ENCODE assay signal across 30 mouse cellular contexts in genomic region chr10:23937613-23938012, GRCm38 (mm10). TPM values are rescaled to one million over a fixed set of nuclear protein-coding genes. Genes with fewer than 3 reads are reported as not detected.
DNase-seq lines count a peak whose midpoint lies in the region; ATAC-seq and TF ChIP-seq lines count a peak whose summit lies in the region.
"Had no signal": no experiment of that assay in that cellular context is flagged by ENCODE, and none has a peak within 500 bp of the region (broad histone marks: within the 10 kb centered on the region; RNA-seq: fewer than 3 reads in every experiment).

No protein-coding gene starts in this region.

- no peak for TF ChIP-seq CTCF in cerebellum, adult 2 months (IDR thresholded peaks at IDR 0.05; ENCODE audit: borderline replicate concordance, insufficient read depth, low read depth, low read length)

- no peaks in the 10 kb centered on the region for H3K36me3 ChIP-seq in heart, embryonic 11.5 days (ENCODE audit: control insufficient read depth, insufficient read depth, low read length)
- no peaks in the 10 kb centered on the region for H3K36me3 ChIP-seq in neural tube, embryonic 15.5 days
- H3K36me3 ChIP-seq: embryonic facial prominence, embryonic 13.5 days; embryonic facial prominence, embryonic 15.5 days; forebrain, embryonic 10.5 days; forebrain, embryonic 12.5 days; G1E had no signal

- DNase-seq in heart, adult 11 months = peak; percentile 51
- DNase-seq in ES-CJ7 (ENCODE audit: low read depth, low spot score) (peak; percentile 43), R1 (ENCODE audit: low read depth, low spot score) (peak; percentile 40)
- DNase-seq in cerebellum, adult 2 months = no peak
- DNase-seq in ovary, postnatal 10 days (ENCODE audit: low spot score) = no peak
- DNase-seq: adrenal gland, adult 8-10 months; adrenal gland, postnatal 14 days; adrenal gland, postnatal 36 days; B cell, adult 2 months; cerebellum, adult 11-12 months; cerebellum, adult 8-10 months; cerebellum, adult 9-11 months; cerebellum, postnatal 14 days; cerebellum, postnatal 36 days; embryo, embryonic 11 days; forebrain, postnatal 0 days had no signal

- H3K4me2 ChIP-seq in heart, embryonic 11.5 days = no peak overlapping the region
- H3K4me2 ChIP-seq in neural tube, embryonic 15.5 days = peak overlapping the region; percentile 52; the same call in 1 of the 2 replicates
- H3K4me2 ChIP-seq: embryonic facial prominence, embryonic 13.5 days; embryonic facial prominence, embryonic 15.5 days; forebrain, embryonic 12.5 days had no signal

- TF ChIP-seq POLR2A in cerebellum, adult 2 months (IDR thresholded peaks at IDR 0.05; ENCODE audit: borderline replicate concordance, insufficient read depth, low read length) = no peak

- 52% methylated on average over 4 of the region's 4 CpGs for WGBS in heart, embryonic 11.5 days (ENCODE audit: insufficient replicate concordance)
- WGBS in neural tube, embryonic 15.5 days = 17% methylated on average over 4 of the region's 4 CpGs
- WGBS in cerebellum, adult 2 months = 56% methylated on average over 4 of the region's 4 CpGs

- H3K4me3 ChIP-seq in heart, embryonic 11.5 days (ENCODE audit: low read depth, low read length) = no peak overlapping the region
- no peak overlapping the region for H3K4me3 ChIP-seq in neural tube, embryonic 15.5 days (replicated peaks)
- no peak overlapping the region for H3K4me3 ChIP-seq in cerebellum, adult 2 months (replicated peaks; ENCODE audit: insufficient read depth, low read depth, low read length)
- H3K4me3 ChIP-seq: embryonic facial prominence, embryonic 13.5 days; embryonic facial prominence, embryonic 15.5 days; erythroblast, embryonic 14.5 days; forebrain, embryonic 10.5 days; forebrain, embryonic 12.5 days had no signal

- no peaks in the 10 kb centered on the region for H3K9me3 ChIP-seq in heart, embryonic 11.5 days (replicated peaks; ENCODE audit: control insufficient read depth, low read length)
- H3K9me3 ChIP-seq in neural tube, embryonic 15.5 days (replicated peaks) = no peaks in the 10 kb centered on the region
- H3K9me3 ChIP-seq: embryonic facial prominence, embryonic 13.5 days; embryonic facial prominence, embryonic 15.5 days; forebrain, embryonic 10.5 days; forebrain, embryonic 12.5 days; G1E had no signal

- H3K4me1 ChIP-seq in heart, embryonic 11.5 days (ENCODE audit: control insufficient read depth, insufficient read depth, low read length) = no peaks in the 10 kb centered on the region
- H3K4me1 ChIP-seq in neural tube, embryonic 15.5 days = no peaks in the 10 kb centered on the region
- no peaks in the 10 kb centered on the region for H3K4me1 ChIP-seq in cerebellum, adult 2 months (ENCODE audit: control insufficient read depth, insufficient read depth, low read length)
- H3K4me1 ChIP-seq: embryonic facial prominence, embryonic 13.5 days; embryonic facial prominence, embryonic 15.5 days had no signal

- H3K9ac ChIP-seq in heart, embryonic 11.5 days (ENCODE audit: low read depth, low read length) = no peak overlapping the region
- H3K9ac ChIP-seq in neural tube, embryonic 15.5 days (replicated peaks) = no peak overlapping the region
- H3K9ac ChIP-seq: embryonic facial prominence, embryonic 13.5 days; embryonic facial prominence, embryonic 15.5 days; forebrain, embryonic 12.5 days; forebrain, postnatal 0 days had no signal

- no peak for ATAC-seq in heart, embryonic 11.5 days (replicated peaks; ENCODE audit: insufficient number of reproducible peaks, low FRiP score, low TSS enrichment)
- no peak for ATAC-seq in neural tube, embryonic 15.5 days (ENCODE audit: low FRiP score)
- ATAC-seq: activated CD4-positive, CD25-positive, alpha-beta regulatory T cell, adult 4 months; CD4-positive, CD25-positive, alpha-beta regulatory T cell, adult 4 months; forebrain, embryonic 14.5 days; Patski had no signal

- H3K27me3 ChIP-seq in heart, embryonic 11.5 days (ENCODE audit: control insufficient read depth, insufficient read depth, low read length) = no peaks in the 10 kb centered on the region
- no peaks in the 10 kb centered on the region for H3K27me3 ChIP-seq in neural tube, embryonic 15.5 days (replicated peaks)
- H3K27me3 ChIP-seq in cerebellum, adult 2 months (ENCODE audit: control insufficient read depth, insufficient read depth, low read length) = no peaks in the 10 kb centered on the region
- H3K27me3 ChIP-seq: CH12.LX; embryonic facial prominence, embryonic 13.5 days; embryonic facial prominence, embryonic 15.5 days; forebrain, embryonic 12.5 days had no signal

- H3K27ac ChIP-seq in heart, embryonic 11.5 days (ENCODE audit: low read depth, low read length) = no peak overlapping the region
- H3K27ac ChIP-seq in neural tube, embryonic 15.5 days (replicated peaks) = no peak overlapping the region
- H3K27ac ChIP-seq in cerebellum, adult 2 months (ENCODE audit: insufficient read depth, low read length) = no peak overlapping the region
- H3K27ac ChIP-seq: embryonic facial prominence, embryonic 13.5 days; embryonic facial prominence, embryonic 15.5 days; forebrain, embryonic 10.5 days; forebrain, embryonic 12.5 days had no signal

RNA-seq across cellular contexts. Expression of gene Taar2, which starts 0.8 kb away (rescaled TPM):
- not detected in 2 replicates for polyA plus RNA-seq in heart, embryonic 11.5 days (2014; fragmentation: Nextera tagmentation; extraction: Ambion mirVana)
- polyA plus RNA-seq in neural tube, embryonic 15.5 days (2015; fragmentation: Nextera tagmentation; extraction: Ambion mirVana) = not detected in 2 replicates
- not detected in 2 replicates for polyA plus RNA-seq in cerebellum, adult 2 months (2012; rRNA removed)
- polyA plus RNA-seq: activated CD4-positive, CD25-positive, alpha-beta regulatory T cell, adult 4 months; CD4-positive, CD25-positive, alpha-beta regulatory T cell, adult 4 months; embryonic facial prominence, embryonic 11.5 days; erythroblast, embryonic 14.5 days; forebrain, embryonic 10.5 days; forebrain, embryonic 12.5 days; forebrain, embryonic 14.5 days; G1E; Patski had no signal

RNA-seq across cellular contexts. Expression of gene Taar3, which starts 11.7 kb away (rescaled TPM):
- polyA plus RNA-seq in heart, embryonic 11.5 days (2014; fragmentation: Nextera tagmentation; extraction: Ambion mirVana) = not detected in 2 replicates
- not detected in 2 replicates for polyA plus RNA-seq in neural tube, embryonic 15.5 days (2015; fragmentation: Nextera tagmentation; extraction: Ambion mirVana)
- not detected in 2 replicates for polyA plus RNA-seq in cerebellum, adult 2 months (2012; rRNA removed)
- polyA plus RNA-seq: activated CD4-positive, CD25-positive, alpha-beta regulatory T cell, adult 4 months; CD4-positive, CD25-positive, alpha-beta regulatory T cell, adult 4 months; embryonic facial prominence, embryonic 11.5 days; embryonic facial prominence, embryonic 13.5 days; embryonic facial prominence, embryonic 15.5 days; erythroblast, embryonic 14.5 days; forebrain, embryonic 10.5 days; forebrain, embryonic 12.5 days; forebrain, embryonic 14.5 days; forebrain, postnatal 0 days; G1E; Patski had no signal

RNA-seq across cellular contexts. Expression of gene Taar1, which starts 17.5 kb away (rescaled TPM):
- polyA plus RNA-seq in heart, embryonic 11.5 days (2014; fragmentation: Nextera tagmentation; extraction: Ambion mirVana) = not detected in 2 replicates
- polyA plus RNA-seq in neural tube, embryonic 15.5 days (2015; fragmentation: Nextera tagmentation; extraction: Ambion mirVana) = not detected in 2 replicates
- not detected in 2 replicates for polyA plus RNA-seq in cerebellum, adult 2 months (2012; rRNA removed)
- polyA plus RNA-seq: activated CD4-positive, CD25-positive, alpha-beta regulatory T cell, adult 4 months; CD4-positive, CD25-positive, alpha-beta regulatory T cell, adult 4 months; embryonic facial prominence, embryonic 11.5 days; embryonic facial prominence, embryonic 13.5 days; embryonic facial prominence, embryonic 15.5 days; erythroblast, embryonic 14.5 days; forebrain, embryonic 10.5 days; forebrain, embryonic 12.5 days; forebrain, embryonic 14.5 days; forebrain, postnatal 0 days; G1E; Patski had no signal

RNA-seq across cellular contexts. Expression of gene Taar4, which starts 22.7 kb away (rescaled TPM):
- not detected in 2 replicates for polyA plus RNA-seq in heart, embryonic 11.5 days (2014; fragmentation: Nextera tagmentation; extraction: Ambion mirVana)
- polyA plus RNA-seq in neural tube, embryonic 15.5 days (2015; fragmentation: Nextera tagmentation; extraction: Ambion mirVana) = not detected in 2 replicates
- not detected in 2 replicates for polyA plus RNA-seq in cerebellum, adult 2 months (2012; rRNA removed)
- polyA plus RNA-seq: activated CD4-positive, CD25-positive, alpha-beta regulatory T cell, adult 4 months; CD4-positive, CD25-positive, alpha-beta regulatory T cell, adult 4 months; embryonic facial prominence, embryonic 11.5 days; embryonic facial prominence, embryonic 13.5 days; embryonic facial prominence, embryonic 15.5 days; erythroblast, embryonic 14.5 days; forebrain, embryonic 10.5 days; forebrain, embryonic 12.5 days; forebrain, embryonic 14.5 days; forebrain, postnatal 0 days; G1E; Patski had no signal

RNA-seq across cellular contexts. Expression of gene Taar5, which starts 32.9 kb away (rescaled TPM):
- not detected in 2 replicates for polyA plus RNA-seq in heart, embryonic 11.5 days (2014; fragmentation: Nextera tagmentation; extraction: Ambion mirVana)
- 0.18 TPM in 1 of 2 replicates, not detected in the other for polyA plus RNA-seq in neural tube, embryonic 15.5 days (2015; fragmentation: Nextera tagmentation; extraction: Ambion mirVana)
- not detected in 2 replicates for polyA plus RNA-seq in cerebellum, adult 2 months (2012; rRNA removed)
- polyA plus RNA-seq: activated CD4-positive, CD25-positive, alpha-beta regulatory T cell, adult 4 months; CD4-positive, CD25-positive, alpha-beta regulatory T cell, adult 4 months; embryonic facial prominence, embryonic 11.5 days; embryonic facial prominence, embryonic 13.5 days; embryonic facial prominence, embryonic 15.5 days; forebrain, embryonic 10.5 days; forebrain, embryonic 12.5 days; forebrain, embryonic 14.5 days; forebrain, postnatal 0 days; G1E; Patski had no signal

Comparison
In these comparisons a context has a peak if more than half of its experiments do, and no peak if none do; other contexts are left out.
1. DNase-seq: peak in heart, adult 11 months (single experiment), ES-CJ7 (single experiment) and R1 (single experiment); none in cerebellum, adult 2 months (0 of 2) and ovary, postnatal 10 days (single experiment).